Mouse (Mus musculus) C2C12 (cell line): ENCODE measurements around the gene Olfr54.

Source experiments
- CEBPB ChIP-seq: IDR thresholded peaks from one replicate; pipeline ENCODE4 v1.6.1; 2011; ENCODE audit warnings: low read depth, mild to moderate bottlenecking, control low read depth, moderate library complexity
- CTCF ChIP-seq: IDR thresholded peaks from one replicate; pipeline ENCODE4 v1.5.1; 2011; ENCODE audit not compliant: control insufficient read depth, insufficient read depth, insufficient read length
- MAX ChIP-seq: IDR thresholded peaks from one replicate; pipeline ENCODE4 v1.6.1; 2011; ENCODE audit warnings: mild to moderate bottlenecking, control low read depth
- USF1 ChIP-seq: IDR thresholded peaks from one replicate; pipeline ENCODE4 v1.6.1; 2011; ENCODE audit warnings: low read depth, mild to moderate bottlenecking, control low read depth, moderate library complexity

- no peak for TF ChIP-seq CTCF
- TF ChIP-seq USF1 = no peak
- no peak for TF ChIP-seq MAX
- no peak for TF ChIP-seq CEBPB
These were observed at the start of gene Olfr54 for GRCm38 (mm10) chr11:51013936-51014335.
